Mouse (Mus musculus) heart, embryonic 16.5 days (tissue): Measurements from ENCODE around the gene Zfp628. TPM values are rescaled to one million over a fixed set of nuclear protein-coding genes. Genes with fewer than 3 reads are reported as not detected.

Experiments
- ATAC-seq: fragments of 200-750 bp; cut with Nextera tagmentation; replicated peaks from 2 replicates; pipeline ENCODE4 v1.8.0; 2017; ENCODE audit warnings: moderate number of reproducible peaks; ENCODE audit not compliant: insufficient read depth, low FRiP score; ENCODE audit errors: extremely low read depth
- H3K27ac ChIP-seq: fragments of 300-500 bp; sonication (generic); 2 replicates; pipeline ENCODE4 v1.5.1; 2014; ENCODE audit warnings: mild to moderate bottlenecking, low read length, control low read depth, moderate library complexity
- H3K27me3 ChIP-seq: fragments of 300-500 bp; sonication (generic); 2 replicates; pipeline ENCODE4 v1.6.1; 2014; ENCODE audit warnings: low read length, mixed read lengths; ENCODE audit not compliant: control insufficient read depth, insufficient read depth
- H3K36me3 ChIP-seq: fragments of 300-500 bp; sonication (generic); 2 replicates; pipeline ENCODE4 v1.6.1; 2014; ENCODE audit not compliant: control insufficient read depth, insufficient read depth
- H3K4me1 ChIP-seq: fragments of 300-500 bp; sonication (generic); 2 replicates; pipeline ENCODE4 v1.6.1; 2014; ENCODE audit warnings: low read length, mixed read lengths; ENCODE audit not compliant: control insufficient read depth, insufficient read depth
- H3K4me2 ChIP-seq: fragments of 300-500 bp; sonication (generic); 2 replicates; pipeline ENCODE4 v1.6.1; 2014; ENCODE audit warnings: low read depth, mild to moderate bottlenecking, control low read depth, low read length
- H3K4me3 ChIP-seq: fragments of 300-500 bp; sonication (generic); 2 replicates; pipeline ENCODE4 v1.5.1; 2014; ENCODE audit warnings: mild to moderate bottlenecking, control low read depth, low read length
- H3K9ac ChIP-seq: fragments of 300-500 bp; sonication (generic); 2 replicates; pipeline ENCODE4 v1.6.1; 2014; ENCODE audit warnings: low read length, control low read depth
- H3K9me3 ChIP-seq: fragments of 300-500 bp; sonication (generic); replicated peaks from 2 replicates; pipeline ENCODE4 v1.6.1; 2016; ENCODE audit warnings: low read length; ENCODE audit not compliant: control insufficient read depth
- WGBS: fragments of 180-500 bp; shearing (Covaris S2); extraction: QIAGEN DNeasy Blood & Tissue Kit; methylation state at CpG from one replicate; pipeline ENCODE4 v1.1.7; 2014; 5-methylcytosine and 5-hydroxymethylcytosine counted together
- polyA plus RNA-seq: library from polyadenylated mRNA; unstranded; fragments of >200 nt; fragmentation: Nextera tagmentation; extraction: Ambion mirVana; gene quantifications from 2 replicates; pipeline ENCODE4 v1.2.1, GENCODE M21; 2015

Zfp628 gene
- polyA plus RNA-seq, 1 experiment from 2014 or later, result 2.5 TPM

GRCm38 (mm10) chr7:4927711-4928110, 12.7 kb downstream of the Zfp628 start:
- Histone ChIP-seq H3K9ac (no peak overlapping the region), H3K9me3 (no peaks in the 10 kb centered on the region), H3K27me3 (no peaks in the 10 kb centered on the region), H3K27ac (no peak overlapping the region), H3K4me1 (peaks cover 23% of the 10 kb centered on the region), H3K4me3 (no peak overlapping the region), H3K36me3 (no peaks in the 10 kb centered on the region), H3K4me2 (no peak overlapping the region)
- WGBS, result 48% methylated on average over 8 of the region's 8 CpGs
- no peak for ATAC-seq

GRCm38 (mm10) chr7:4928323-4928722, 13.3 kb downstream of the Zfp628 start:
- Histone ChIP-seq H3K27ac (no peak overlapping the region), H3K4me2 (no peak overlapping the region), H3K36me3 (no peaks in the 10 kb centered on the region), H3K9me3 (no peaks in the 10 kb centered on the region), H3K27me3 (no peaks in the 10 kb centered on the region), H3K4me1 (peaks cover 17% of the 10 kb centered on the region), H3K9ac (no peak overlapping the region), H3K4me3 (no peak overlapping the region)
- 67% methylated on average over 17 of the region's 17 CpGs for WGBS
- no peak for ATAC-seq

- WGBS, result 56% methylated on average over 12 of the region's 12 CpGs
- no peak overlapping the region for H3K4me2 ChIP-seq
These were observed 18.1 kb downstream of the Zfp628 start for GRCm38 (mm10) chr7:4933103-4933502.

GRCm38 (mm10) chr7:4934160-4934914, 19.3 kb downstream of the Zfp628 start:
- no peaks in the 10 kb centered on the region for H3K4me1 ChIP-seq
- H3K27ac ChIP-seq, result no peak overlapping the region
- no peaks in the 10 kb centered on the region for H3K36me3 ChIP-seq
- no peak overlapping the region for H3K9ac ChIP-seq
- H3K4me3 ChIP-seq, result no peak overlapping the region
- peaks cover 4% of the 10 kb centered on the region; the same call in 1 of the 2 replicates for H3K9me3 ChIP-seq
- WGBS, result 68% methylated on average over 4 of the region's 4 CpGs
- H3K27me3 ChIP-seq, result no peaks in the 10 kb centered on the region
- no peak overlapping the region for H3K4me2 ChIP-seq
- ATAC-seq, result no peak

More at GRCm38 (mm10) chr7:4933103-4933502, 18.1 kb downstream of the Zfp628 start:
- Histone ChIP-seq H3K9me3 (peaks cover 4% of the 10 kb centered on the region; the same call in 1 of the 2 replicates), H3K4me1 (no peaks in the 10 kb centered on the region), H3K27me3 (no peaks in the 10 kb centered on the region), H3K27ac (no peak overlapping the region), H3K4me3 (no peak overlapping the region), H3K36me3 (no peaks in the 10 kb centered on the region), H3K9ac (no peak overlapping the region)
- no peak for ATAC-seq

- Histone ChIP-seq H3K4me3 (no peak overlapping the region), H3K27ac (no peak overlapping the region), H3K9me3 (peaks cover 4% of the 10 kb centered on the region; the same call in 1 of the 2 replicates), H3K4me1 (no peaks in the 10 kb centered on the region), H3K4me2 (no peak overlapping the region), H3K36me3 (no peaks in the 10 kb centered on the region), H3K9ac (no peak overlapping the region), H3K27me3 (no peaks in the 10 kb centered on the region)
- ATAC-seq, result no peak
- 64% methylated on average over 10 of the region's 10 CpGs for WGBS
These were observed 21.8 kb downstream of the Zfp628 start for GRCm38 (mm10) chr7:4936832-4937231.

GRCm38 (mm10) chr7:4937392-4937791, 22.4 kb downstream of the Zfp628 start:
- Histone ChIP-seq H3K27me3 (no peaks in the 10 kb centered on the region), H3K9me3 (peaks cover 4% of the 10 kb centered on the region; the same call in 1 of the 2 replicates), H3K4me2 (no peak overlapping the region), H3K4me3 (no peak overlapping the region), H3K9ac (no peak overlapping the region), H3K4me1 (no peaks in the 10 kb centered on the region), H3K36me3 (no peaks in the 10 kb centered on the region), H3K27ac (no peak overlapping the region)
- no peak for ATAC-seq
- 70% methylated on average over 11 of the region's 11 CpGs for WGBS

- Histone ChIP-seq H3K9ac (no peak overlapping the region), H3K36me3 (no peaks in the 10 kb centered on the region), H3K9me3 (peaks cover 4% of the 10 kb centered on the region; the same call in 1 of the 2 replicates), H3K4me3 (no peak overlapping the region), H3K4me2 (no peak overlapping the region), H3K27me3 (no peaks in the 10 kb centered on the region), H3K4me1 (0 out of 2 replicates have a peak, but pooled peaks cover 2% of the 10 kb centered on the region), H3K27ac (no peak overlapping the region)
- 37% methylated on average over 2 of the region's 2 CpGs for WGBS
- ATAC-seq, result no peak
These were observed 23.4 kb downstream of the Zfp628 start for GRCm38 (mm10) chr7:4938456-4938855.

GRCm38 (mm10) chr7:4940068-4940479, 25.1 kb downstream of the Zfp628 start:
- no peak overlapping the region for H3K4me2 ChIP-seq
- H3K4me3 ChIP-seq, result no peak overlapping the region
- WGBS, result 13% methylated on average over 9 of the region's 9 CpGs
- H3K9me3 ChIP-seq, result no peaks in the 10 kb centered on the region
- ATAC-seq, result no peak
- H3K9ac ChIP-seq, result no peak overlapping the region
- no peaks in the 10 kb centered on the region for H3K36me3 ChIP-seq
- no peak overlapping the region for H3K27ac ChIP-seq
- H3K27me3 ChIP-seq, result no peaks in the 10 kb centered on the region
- 0 out of 2 replicates have a peak, but pooled peaks cover 2% of the 10 kb centered on the region for H3K4me1 ChIP-seq

GRCm38 (mm10) chr7:4942673-4943072, 27.7 kb downstream of the Zfp628 start:
- 43% methylated on average over 5 of the region's 5 CpGs for WGBS
- ATAC-seq, result no peak
- no peak overlapping the region for H3K27ac ChIP-seq

More at GRCm38 (mm10) chr7:4942673-4943072, 27.7 kb downstream of the Zfp628 start:
- Histone ChIP-seq H3K4me1 (0 out of 2 replicates have a peak, but pooled peaks cover 2% of the 10 kb centered on the region), H3K9me3 (no peaks in the 10 kb centered on the region), H3K9ac (no peak overlapping the region), H3K4me2 (no peak overlapping the region), H3K36me3 (no peaks in the 10 kb centered on the region), H3K4me3 (no peak overlapping the region), H3K27me3 (no peaks in the 10 kb centered on the region)
